Mouse (Mus musculus) macrophage (primary cell): ENCODE data around the gene Aldh1a3. TPM values are rescaled to one million over a fixed set of nuclear protein-coding genes. Genes with fewer than 3 reads are reported as not detected.

Experiments
- H3K27ac ChIP-seq: fragments of 350-480 bp; formaldehyde crosslinking; 2 replicates; pipeline ENCODE4 v1.9.0; 2021
- H3K36me3 ChIP-seq: fragments of 350-480 bp; formaldehyde crosslinking; 2 replicates; pipeline ENCODE4 v1.9.0; 2021; ENCODE audit errors: inconsistent target
- H3K4me3 ChIP-seq: fragments of 350-480 bp; formaldehyde crosslinking; 2 replicates; pipeline ENCODE4 v1.9.0; 2021; ENCODE audit errors: inconsistent target
- H3K79me2 ChIP-seq: fragments of 350-480 bp; formaldehyde crosslinking; 2 replicates; pipeline ENCODE4 v1.9.0; 2021; ENCODE audit errors: inconsistent target
- WGBS: methylation state at CpG from one replicate; pipeline ENCODE4 v1.1.7; 2026; ENCODE audit warnings: inconsistent platforms; ENCODE audit not compliant: missing documents; 5-methylcytosine and 5-hydroxymethylcytosine counted together
- polyA plus RNA-seq: library from polyadenylated mRNA; stranded (reverse); fragments of 250-400 nt; gene quantifications from 3 replicates; pipeline ENCODE4 v1.2.4, GENCODE M21; 2018; ENCODE audit warnings: inconsistent platforms

Gene Aldh1a3
- polyA plus RNA-seq, 1 experiment from 2014 or later, result not detected

GRCm38 (mm10) chr7:66369934-66370445 is 57.3 kb downstream of the Aldh1a3 start:
- no peak overlapping the region for H3K4me3 ChIP-seq
- no peak overlapping the region for H3K27ac ChIP-seq
- no peaks in the 10 kb centered on the region for H3K36me3 ChIP-seq
- H3K79me2 ChIP-seq, result peaks cover 44% of the 10 kb centered on the region; the same call in 1 of the 2 replicates
- WGBS, result 90% methylated on average over 5 of the region's 5 CpGs

DNA sequence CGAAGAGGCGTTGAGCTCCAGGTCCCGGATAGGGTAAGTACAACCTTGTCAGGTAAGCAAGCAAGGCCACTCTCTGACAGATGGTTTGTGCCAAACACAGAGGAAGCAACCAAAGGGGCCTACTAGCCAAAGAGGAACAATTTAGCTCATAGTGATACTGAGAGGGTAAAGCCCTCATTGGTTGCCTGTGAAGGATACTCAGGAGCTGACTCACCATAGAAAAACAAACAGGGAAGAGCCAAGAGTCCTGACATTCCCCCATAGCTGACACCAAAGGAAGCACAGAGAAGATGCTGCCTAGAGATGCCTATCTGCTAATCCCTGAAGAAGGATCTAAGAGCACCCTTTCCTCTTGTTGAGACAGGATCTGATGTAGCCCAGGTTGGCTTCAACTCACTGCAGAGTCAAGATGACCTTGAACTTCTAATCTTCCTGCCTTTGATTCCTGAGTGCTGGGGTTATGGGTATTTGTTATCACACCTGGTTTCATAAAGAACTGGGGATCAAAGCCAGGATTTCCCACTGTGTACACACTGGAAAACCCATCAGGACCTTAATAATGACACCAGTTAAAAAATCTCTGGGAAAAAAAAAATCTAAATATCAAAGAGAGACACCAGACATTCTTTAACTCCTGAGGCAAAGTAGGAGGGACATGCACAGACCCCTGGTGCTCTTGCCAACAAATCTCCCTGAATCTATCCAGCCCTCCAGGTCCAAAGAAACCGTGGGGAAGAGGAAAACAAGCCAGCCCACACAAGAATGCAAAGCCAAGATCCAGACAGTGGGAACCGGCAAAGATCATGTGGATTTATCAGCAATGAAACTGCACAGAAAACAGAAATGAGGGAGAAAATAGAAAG is 58.0 kb downstream of the Aldh1a3 start:
- 94% methylated on average over 5 of the region's 5 CpGs for WGBS
- H3K36me3 ChIP-seq, result no peaks in the 10 kb centered on the region
- H3K79me2 ChIP-seq, result peaks cover 38% of the 10 kb centered on the region; the same call in 1 of the 2 replicates
- no peak overlapping the region for H3K27ac ChIP-seq
- H3K4me3 ChIP-seq, result no peak overlapping the region

DNA sequence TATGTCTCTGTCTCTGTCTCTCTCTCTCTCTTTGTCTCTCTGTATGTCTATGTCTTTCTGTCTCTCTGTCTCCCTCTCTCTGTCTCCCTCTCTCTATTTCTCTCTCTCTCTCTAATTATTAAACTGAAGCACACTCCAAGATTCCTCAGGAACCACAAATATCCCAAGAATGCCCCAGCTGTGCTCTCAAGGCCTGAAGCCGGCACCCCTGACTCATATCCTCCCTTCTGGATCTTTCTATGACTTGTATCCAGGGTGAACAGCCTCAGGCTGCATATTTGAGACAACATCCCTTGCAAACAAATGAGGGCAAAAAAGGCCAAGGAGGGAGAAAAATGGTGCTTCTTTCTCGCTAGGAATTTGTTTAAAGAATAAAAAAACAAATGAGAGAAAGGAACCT is 61.4 kb downstream of the Aldh1a3 start, which contains the start of gene Gm10974:
Gene Gm10974, plus strand, starts transcription at position 2 of the 400 bp plus-strand sequence.
- Histone ChIP-seq H3K36me3 (no peaks in the 10 kb centered on the region), H3K4me3 (no peak within 1 kb of the TSS), H3K27ac (no peak within 1 kb of the TSS), H3K79me2 (peaks cover 17% of the 10 kb centered on the region; the same call in 1 of the 2 replicates)
- WGBS, result 100% methylated on average over 2 of the region's 2 CpGs

DNA sequence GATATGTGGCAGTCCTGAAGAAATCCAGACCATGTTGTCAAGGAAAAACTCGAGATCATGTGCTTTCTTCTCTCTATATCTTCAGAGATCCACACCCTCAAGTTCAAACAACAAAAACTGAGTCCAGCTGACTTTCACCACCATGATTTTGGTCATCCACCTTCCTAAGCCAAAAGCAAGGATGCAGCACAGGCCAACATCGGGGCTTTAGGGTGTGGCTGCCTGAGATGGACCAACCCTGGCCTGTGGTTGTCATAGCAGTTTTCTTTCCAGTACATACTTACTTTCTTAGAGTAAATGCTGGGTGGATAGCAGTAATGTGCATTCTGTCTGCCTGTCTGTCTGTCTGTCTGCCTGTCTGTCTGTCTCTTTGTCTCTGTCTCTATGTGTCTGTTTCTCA is 61.9 kb downstream of the Aldh1a3 start:
- WGBS, result 100% methylated on average over 2 of the region's 2 CpGs
- peaks cover 2% of the 10 kb centered on the region; the same call in 1 of the 2 replicates for H3K36me3 ChIP-seq
- no peak overlapping the region for H3K4me3 ChIP-seq
- H3K27ac ChIP-seq, result no peak overlapping the region
- H3K79me2 ChIP-seq, result peaks cover 17% of the 10 kb centered on the region; the same call in 1 of the 2 replicates

DNA sequence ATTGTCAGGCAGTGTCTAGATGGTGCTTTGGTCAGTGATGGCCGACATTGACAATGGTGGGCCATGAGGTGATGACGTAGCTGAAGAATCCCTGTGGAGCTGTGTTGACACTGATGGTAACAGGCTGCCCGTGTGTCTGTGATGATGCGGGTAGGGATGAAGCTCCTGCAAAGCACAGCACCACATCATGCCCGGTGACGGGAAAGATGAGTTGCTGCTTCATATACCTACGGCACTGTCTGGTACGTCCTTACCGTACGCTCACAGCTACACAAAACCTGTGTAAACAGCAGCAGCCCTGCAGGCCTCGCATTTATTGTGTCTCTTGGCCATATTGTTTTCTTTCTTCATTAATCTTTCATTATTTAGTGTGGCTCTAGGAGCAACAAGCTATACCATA is 62.8 kb downstream of the Aldh1a3 start:
- Histone ChIP-seq H3K4me3 (no peak overlapping the region), H3K27ac (no peak overlapping the region), H3K36me3 (peaks cover 12% of the 10 kb centered on the region; the same call in 1 of the 2 replicates), H3K79me2 (peaks cover 17% of the 10 kb centered on the region; the same call in 1 of the 2 replicates)
- 97% methylated on average over 8 of the region's 11 CpGs for WGBS

DNA sequence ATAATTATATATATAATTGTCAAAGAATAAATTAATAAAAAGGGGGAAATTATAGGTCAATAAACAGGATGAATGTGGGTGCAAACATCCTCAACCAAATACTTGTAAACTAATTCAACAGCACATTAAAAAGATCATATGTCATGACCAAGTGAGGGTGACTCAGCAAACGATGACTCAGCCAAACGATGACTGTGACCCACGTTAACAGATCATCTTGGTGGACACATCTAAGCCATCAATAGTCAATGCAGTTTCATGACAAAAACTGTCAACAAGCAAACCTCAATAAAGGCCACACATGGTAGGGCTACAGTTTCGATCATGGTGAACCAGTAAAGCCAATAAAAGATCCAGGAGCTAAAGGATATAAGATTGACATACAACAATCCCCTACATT is 68.3 kb downstream of the Aldh1a3 start:
- H3K36me3 ChIP-seq, result peaks cover 12% of the 10 kb centered on the region; the same call in 1 of the 2 replicates
- no peak overlapping the region for H3K27ac ChIP-seq
- peaks cover 34% of the 10 kb centered on the region; the same call in 1 of the 2 replicates for H3K79me2 ChIP-seq
- no peak overlapping the region for H3K4me3 ChIP-seq
- WGBS, result 88% methylated on average over 4 of the region's 4 CpGs

- Histone ChIP-seq H3K79me2 (peaks cover 36% of the 10 kb centered on the region; the same call in 1 of the 2 replicates), H3K4me3 (no peak overlapping the region), H3K36me3 (peaks cover 12% of the 10 kb centered on the region; the same call in 1 of the 2 replicates), H3K27ac (no peak overlapping the region)
- 94% methylated on average over 3 of the region's 3 CpGs for WGBS
Measured at GRCm38 (mm10) chr7:66358461-66358860, 68.9 kb downstream of the Aldh1a3 start.

DNA sequence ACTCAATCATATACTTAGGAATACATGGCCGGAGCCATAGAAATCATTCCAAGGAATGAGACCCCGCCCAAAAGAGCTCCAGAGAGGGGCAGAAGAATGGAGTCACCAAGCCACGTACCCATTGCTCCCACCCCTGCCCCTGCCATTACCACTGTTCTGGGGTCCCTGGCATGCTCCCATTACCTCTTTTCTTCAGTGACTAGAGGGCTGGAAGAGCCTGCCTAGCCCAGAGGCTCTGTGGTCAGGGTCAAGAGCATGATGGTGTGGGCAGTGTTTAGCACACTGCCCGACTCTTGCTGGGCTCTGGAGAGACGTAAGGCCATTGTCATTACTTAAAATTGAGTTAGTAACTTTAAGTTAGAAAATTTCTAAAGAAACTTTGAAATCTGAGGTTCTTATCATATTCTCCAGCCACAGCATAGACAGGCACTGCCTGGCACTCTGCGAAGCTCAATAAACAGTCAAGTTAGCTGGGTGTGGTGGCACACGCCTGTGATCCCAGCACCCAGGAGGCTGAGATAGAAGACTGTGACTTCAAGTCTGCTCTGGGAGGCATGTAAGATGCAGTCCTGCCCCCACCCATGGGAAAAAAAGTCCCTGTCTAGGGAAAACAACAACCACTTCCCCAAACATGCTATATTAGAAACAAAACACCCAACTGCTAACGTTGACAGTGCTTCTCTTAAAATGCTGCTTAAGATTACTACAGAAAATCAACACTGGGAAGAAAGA is 71.4 kb downstream of the Aldh1a3 start:
- no peak overlapping the region for H3K27ac ChIP-seq
- H3K4me3 ChIP-seq, result no peak overlapping the region
- 82% methylated on average over 8 of the region's 8 CpGs for WGBS
- peaks cover 12% of the 10 kb centered on the region; the same call in 1 of the 2 replicates for H3K36me3 ChIP-seq
- H3K79me2 ChIP-seq, result peaks cover 47% of the 10 kb centered on the region; the same call in 1 of the 2 replicates

- H3K79me2 ChIP-seq, result peaks cover 53% of the 10 kb centered on the region; the same call in 1 of the 2 replicates
- peaks cover 4% of the 10 kb centered on the region; the same call in 1 of the 2 replicates for H3K36me3 ChIP-seq
- H3K4me3 ChIP-seq, result no peak overlapping the region
- no peak overlapping the region for H3K27ac ChIP-seq
- 89% methylated on average over 3 of the region's 3 CpGs for WGBS
Measured at GRCm38 (mm10) chr7:66354911-66355310, 72.4 kb downstream of the Aldh1a3 start.

DNA sequence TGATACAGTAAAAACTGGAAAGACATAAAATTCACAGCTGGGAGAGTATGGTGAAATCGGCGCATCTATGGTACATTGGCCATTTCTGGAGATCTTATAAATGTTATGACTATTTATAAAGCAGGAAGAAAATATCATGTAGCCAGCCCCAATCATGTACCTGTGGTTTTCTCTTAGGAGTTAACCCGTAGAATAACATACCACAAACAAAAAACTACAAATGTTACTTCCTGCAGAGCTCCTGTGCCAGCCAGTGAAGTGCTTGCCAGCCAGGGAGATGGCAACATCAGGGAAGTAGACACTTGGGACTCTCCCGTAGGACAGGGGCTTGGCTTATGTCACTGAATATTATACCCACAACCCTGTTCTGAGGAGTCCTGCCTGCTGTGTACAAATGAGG is 76.2 kb downstream of the Aldh1a3 start:
- 48% methylated on average over 4 of the region's 4 CpGs for WGBS
- H3K4me3 ChIP-seq, result no peak overlapping the region
- H3K36me3 ChIP-seq, result no peaks in the 10 kb centered on the region
- H3K79me2 ChIP-seq, result peaks cover 30% of the 10 kb centered on the region; the same call in 1 of the 2 replicates
- H3K27ac ChIP-seq, result no peak overlapping the region

GRCm38 (mm10) chr7:66349670-66350069 is 77.6 kb downstream of the Aldh1a3 start:
- WGBS, result 90% methylated on average over 11 of the region's 11 CpGs
- Histone ChIP-seq H3K4me3 (no peak overlapping the region), H3K27ac (no peak overlapping the region), H3K79me2 (peaks cover 19% of the 10 kb centered on the region; the same call in 1 of the 2 replicates), H3K36me3 (no peaks in the 10 kb centered on the region)

DNA sequence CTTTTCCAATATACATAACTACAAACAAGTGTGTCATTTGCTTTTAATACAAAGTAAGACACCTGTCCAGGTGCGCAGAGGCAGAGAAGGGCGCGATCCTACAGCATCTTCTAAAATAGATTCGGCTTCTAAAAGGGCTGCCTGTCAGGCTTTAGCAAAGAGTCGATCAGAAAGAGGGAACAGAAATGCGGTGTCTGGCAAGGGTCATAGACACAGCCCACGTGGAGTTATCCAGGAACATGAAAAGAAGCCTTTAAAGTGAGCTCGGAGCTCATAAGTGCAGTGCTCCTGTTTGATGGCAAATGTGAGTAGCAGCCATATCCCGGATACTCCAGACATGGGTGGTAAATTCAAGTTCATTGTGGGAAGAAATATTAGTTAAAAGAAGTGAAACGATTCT is 78.7 kb downstream of the Aldh1a3 start:
- H3K4me3 ChIP-seq, result no peak overlapping the region
- H3K27ac ChIP-seq, result no peak overlapping the region
- no peaks in the 10 kb centered on the region for H3K36me3 ChIP-seq
- 95% methylated on average over 10 of the region's 10 CpGs for WGBS
- H3K79me2 ChIP-seq, result peaks cover 18% of the 10 kb centered on the region; the same call in 1 of the 2 replicates

DNA sequence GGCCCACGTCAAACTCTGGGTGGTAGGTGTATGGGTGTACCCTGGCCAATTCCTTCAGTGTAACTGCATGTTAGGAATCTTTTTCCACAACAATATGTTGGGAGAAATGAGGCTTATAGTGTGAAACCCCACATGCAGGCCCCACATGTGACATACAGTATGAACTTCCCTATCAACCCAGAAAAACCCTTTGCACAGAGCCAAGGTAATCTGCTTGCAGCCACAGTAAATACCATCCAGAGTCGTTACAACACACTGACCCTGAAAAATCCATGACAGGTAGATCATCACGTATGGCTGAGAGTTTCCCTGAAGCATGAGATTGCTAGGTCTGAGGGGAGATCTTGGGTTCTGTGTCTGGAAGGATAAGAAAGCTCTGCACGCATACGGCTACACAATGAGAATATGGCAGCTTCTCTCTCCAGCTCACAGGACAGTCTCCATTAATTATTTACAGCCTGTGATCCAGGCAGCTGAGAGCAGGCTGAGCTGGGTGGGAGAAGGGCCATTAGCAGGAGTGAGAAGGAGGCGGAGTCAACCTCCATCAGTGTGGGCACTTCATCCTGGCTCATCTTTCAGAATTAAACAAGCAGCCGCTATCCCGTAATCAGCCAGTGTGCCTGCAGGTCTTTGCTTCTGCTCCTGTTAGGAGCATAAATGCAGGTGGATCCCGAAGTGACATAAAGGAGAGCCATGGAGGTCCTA is 80.2 kb downstream of the Aldh1a3 start:
- peaks cover 8% of the 10 kb centered on the region; the same call in 1 of the 2 replicates for H3K79me2 ChIP-seq
- no peaks in the 10 kb centered on the region for H3K36me3 ChIP-seq
- no peak overlapping the region for H3K27ac ChIP-seq
- H3K4me3 ChIP-seq, result no peak overlapping the region
- 95% methylated on average over 9 of the region's 9 CpGs for WGBS

DNA sequence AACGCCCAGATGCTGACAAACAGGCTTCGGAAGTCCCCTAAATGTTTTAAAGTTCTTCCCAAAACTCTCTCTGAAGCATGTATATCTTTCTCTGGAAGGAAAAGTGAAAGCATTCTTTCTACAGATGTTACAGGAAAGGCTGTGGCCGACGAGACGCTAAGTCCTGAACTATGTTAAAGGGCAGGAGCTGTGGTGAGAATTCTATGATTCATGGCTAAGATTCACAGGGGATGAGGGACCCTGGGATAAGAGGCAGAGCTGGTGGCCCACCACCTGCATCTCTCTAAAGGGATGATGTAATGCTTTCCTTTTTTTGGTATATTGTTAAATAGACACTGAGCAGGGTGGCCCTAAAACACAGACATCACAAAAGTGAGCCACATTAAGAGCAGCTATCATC is 84.0 kb downstream of the Aldh1a3 start:
- H3K27ac ChIP-seq, result no peak overlapping the region
- no peaks in the 10 kb centered on the region; the same call in 1 of the 2 replicates for H3K79me2 ChIP-seq
- H3K4me3 ChIP-seq, result no peak overlapping the region
- H3K36me3 ChIP-seq, result peaks cover 12% of the 10 kb centered on the region; the same call in 1 of the 2 replicates
- WGBS, result 57% methylated on average over 5 of the region's 5 CpGs
